9 mouse cellular contexts compared by ENCODE assay signal in the genomic region with DNA sequence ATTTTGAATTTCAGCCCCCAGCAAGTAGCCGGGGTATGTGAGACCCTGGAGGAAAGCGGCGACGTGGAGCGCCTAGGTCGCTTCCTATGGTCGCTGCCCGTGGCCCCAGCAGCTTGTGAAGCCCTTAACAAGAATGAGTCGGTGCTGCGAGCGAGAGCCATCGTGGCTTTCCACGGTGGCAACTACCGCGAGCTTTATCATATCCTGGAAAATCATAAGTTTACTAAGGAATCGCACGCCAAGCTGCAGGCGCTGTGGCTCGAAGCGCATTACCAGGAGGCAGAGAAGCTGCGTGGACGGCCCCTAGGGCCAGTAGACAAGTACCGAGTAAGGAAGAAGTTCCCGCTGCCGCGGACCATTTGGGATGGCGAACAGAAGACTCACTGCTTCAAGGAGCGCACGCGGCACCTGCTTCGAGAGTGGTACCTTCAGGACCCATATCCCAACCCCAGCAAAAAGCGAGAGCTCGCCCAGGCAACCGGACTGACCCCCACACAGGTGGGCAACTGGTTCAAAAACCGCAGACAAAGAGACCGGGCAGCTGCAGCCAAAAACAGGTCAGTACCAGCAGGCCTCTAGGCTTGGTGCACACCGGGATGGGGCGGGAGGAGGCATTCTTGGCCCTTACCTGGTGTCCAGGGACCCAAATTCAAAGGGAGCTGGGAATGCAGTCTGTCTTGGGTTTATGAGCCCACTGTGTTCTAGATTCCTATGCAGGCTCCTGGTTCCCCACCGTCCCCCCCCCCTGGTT. TPM values are rescaled to one million over a fixed set of nuclear protein-coding genes. Genes with fewer than 3 reads are reported as not detected.
A peak's percentile ranks its signal among the peaks of the same experiment; 100 is the strongest.
DNase-seq lines count a peak whose midpoint lies in the region; ATAC-seq lines count a peak whose summit lies in the region.
"Had no signal": no experiment of that assay in that cellular context is flagged by ENCODE, and none has a peak within 500 bp of the region (broad histone marks: within the 10 kb centered on the region; RNA-seq: fewer than 3 reads in every experiment).

Gene 4930447C04Rik (minus strand): TSS at position 704 of the 751 bp plus-strand sequence.

- peaks cover 8% of the 10 kb centered on the region for H3K4me1 ChIP-seq in kidney, embryonic 16.5 days (ENCODE audit: insufficient read depth, low read length)
- H3K4me1 ChIP-seq in hindbrain, embryonic 12.5 days = peaks cover 13% of the 10 kb centered on the region
- 0 out of 2 replicates have a peak, but pooled peaks cover 3% of the 10 kb centered on the region for H3K4me1 ChIP-seq in midbrain, embryonic 14.5 days (ENCODE audit: control insufficient read depth, insufficient read depth, low read length)

- H3K9ac ChIP-seq in kidney, embryonic 16.5 days (replicated peaks; ENCODE audit: low read length) = no peak within 1 kb of the TSS
- no peak within 1 kb of the TSS for H3K9ac ChIP-seq in hindbrain, embryonic 12.5 days
- H3K9ac ChIP-seq in midbrain, embryonic 14.5 days (replicated peaks; ENCODE audit: low read length) = no peak within 1 kb of the TSS

- H3K9me3 ChIP-seq in kidney, embryonic 16.5 days (ENCODE audit: low read length) = no peaks in the 10 kb centered on the region
- no peaks in the 10 kb centered on the region for H3K9me3 ChIP-seq in hindbrain, embryonic 12.5 days (replicated peaks)
- H3K9me3 ChIP-seq in midbrain, embryonic 14.5 days (ENCODE audit: control insufficient read depth, low read length) = no peaks in the 10 kb centered on the region
- H3K9me3 ChIP-seq: G1E had no signal

- 0 out of 2 replicates have a peak within 1 kb of the TSS, but pooled peaks have one; percentile 8 for H3K4me2 ChIP-seq in kidney, embryonic 16.5 days (replicated peaks; ENCODE audit: low read depth, low read length)
- H3K4me2 ChIP-seq in hindbrain, embryonic 12.5 days (replicated peaks) = peak within 1 kb of the TSS; percentile 39
- peak within 1 kb of the TSS; percentile 15; the same call in 1 of the 2 replicates for H3K4me2 ChIP-seq in midbrain, embryonic 14.5 days (ENCODE audit: low read length)

- no peak within 1 kb of the TSS for H3K27ac ChIP-seq in kidney, embryonic 16.5 days (ENCODE audit: low read length)
- no peak within 1 kb of the TSS for H3K27ac ChIP-seq in hindbrain, embryonic 12.5 days
- no peak within 1 kb of the TSS for H3K27ac ChIP-seq in midbrain, embryonic 14.5 days (replicated peaks; ENCODE audit: low read depth, low read length)

- H3K27me3 ChIP-seq in kidney, embryonic 16.5 days (ENCODE audit: insufficient read depth, low read length) = peaks cover 95% of the 10 kb centered on the region
- peaks cover 92% of the 10 kb centered on the region for H3K27me3 ChIP-seq in hindbrain, embryonic 12.5 days
- H3K27me3 ChIP-seq in midbrain, embryonic 14.5 days (ENCODE audit: control insufficient read depth, insufficient read depth, low read length) = peaks cover 95% of the 10 kb centered on the region

- WGBS in kidney, embryonic 16.5 days = 1% methylated on average over 39 of the region's 39 CpGs
- under 1% methylated on average over 39 of the region's 39 CpGs for WGBS in hindbrain, embryonic 12.5 days
- WGBS in midbrain, embryonic 14.5 days = under 1% methylated on average over 39 of the region's 39 CpGs

- no peak for DNase-seq in kidney, postnatal 10 days
- peak; percentile 56 for DNase-seq in embryo, embryonic 10.5 days (ENCODE audit: low spot score)
- DNase-seq in midbrain, embryonic 14.5 days = peak; percentile 45
- no peak for DNase-seq in gastrocnemius, postnatal 10 days
- no peak for DNase-seq in left cerebral cortex, adult 11 months (ENCODE audit: low spot score)

- peak within 1 kb of the TSS; percentile 21; the same call in 1 of the 2 replicates for H3K4me3 ChIP-seq in kidney, embryonic 16.5 days (ENCODE audit: low read length)
- peak within 1 kb of the TSS; percentile 22 for H3K4me3 ChIP-seq in hindbrain, embryonic 12.5 days
- no peak within 1 kb of the TSS; the same call in 1 of the 2 replicates for H3K4me3 ChIP-seq in midbrain, embryonic 14.5 days (replicated peaks; ENCODE audit: low read depth, low read length)

- ATAC-seq in kidney, embryonic 16.5 days (ENCODE audit: low FRiP score, low TSS enrichment) = no peak
- no peak for ATAC-seq in hindbrain, embryonic 12.5 days (ENCODE audit: low FRiP score)
- no peak for ATAC-seq in midbrain, embryonic 14.5 days (ENCODE audit: low FRiP score, low TSS enrichment)
- ATAC-seq in megakaryocyte-erythroid progenitor cell, adult 5-6 weeks (replicated peaks; ENCODE audit: low FRiP score, low TSS enrichment, poor library complexity, severe bottlenecking) = no peak

- H3K36me3 ChIP-seq in kidney, embryonic 16.5 days (ENCODE audit: insufficient read depth, low read length) = no peaks in the 10 kb centered on the region
- H3K36me3 ChIP-seq in hindbrain, embryonic 12.5 days = no peaks in the 10 kb centered on the region
- H3K36me3 ChIP-seq in midbrain, embryonic 14.5 days (ENCODE audit: control insufficient read depth, insufficient read depth, low read length) = no peaks in the 10 kb centered on the region
- H3K36me3 ChIP-seq: G1E had no signal

RNA-seq across cellular contexts. Expression of gene 4930447C04Rik, which starts in this region (rescaled TPM):
- 0.87 and 0.97 TPM in 2 replicates for polyA plus RNA-seq in kidney, embryonic 16.5 days (2015; fragmentation: Nextera tagmentation; extraction: Ambion mirVana)
- 4.1 and 4.2 TPM in 2 replicates for polyA plus RNA-seq in hindbrain, embryonic 12.5 days (2016; fragmentation: Nextera tagmentation; extraction: Ambion mirVana)
- 2.9 and 3.0 TPM in 2 replicates for polyA plus RNA-seq in midbrain, embryonic 14.5 days (2014; fragmentation: Nextera tagmentation; extraction: Ambion mirVana)
- total RNA-seq in megakaryocyte-erythroid progenitor cell, adult 5-6 weeks (2014; fragmentation: Nextera tagmentation) = 5.8 TPM in 1 of 2 replicates, not detected in the other
- total RNA-seq in megakaryocyte-erythroid progenitor cell, adult 5-6 weeks (2017) = 0.89 and 17.8 TPM in 2 replicates
- 1 to 10 TPM; 1.3 to 1.4 TPM for total RNA-seq in gastrocnemius, postnatal 10 days (2021)
- polyA plus RNA-seq: G1E had no signal

Comparison
In these comparisons a context has a peak if more than half of its experiments do, and no peak if none do; other contexts are left out.
1. DNase-seq: peak in embryo, embryonic 10.5 days (single experiment) and midbrain, embryonic 14.5 days (single experiment); none in kidney, postnatal 10 days (single experiment), gastrocnemius, postnatal 10 days (single experiment) and left cerebral cortex, adult 11 months (single experiment).
2. Peak in every context shown above with its lines, with median percentiles within 50 percentile points of each other: H3K4me2 ChIP-seq.